Mouse (Mus musculus): ENCODE data around the gene Srsf1. TPM values are rescaled to one million over a fixed set of nuclear protein-coding genes. Genes with fewer than 3 reads are reported as not detected.

Srsf1 gene
- total RNA-seq, 2 experiments from 2014 or later = 95.4 to 116 TPM

GRCm38 (mm10) chr11:88067586-88068410 is 20.6 kb downstream of the Srsf1 start, which contains the start of gene Vezf1:
Vezf1 (plus strand) TSS chr11:88068279.
- DNase-seq (ENCODE audit: low spot score) = peak; percentile 57
- intact Hi-C loops (cut with DNase I) = loop anchor here (2.0 to 5.0 kb wide), 4 partner anchors 31 to 121 kb away; partner anchors contain the start of gene Cuedc1

- DNase-seq (ENCODE audit: low spot score) = peak; percentile 75
- intact Hi-C loops (cut with DNase I) = loop anchor here (2.0 to 5.0 kb wide), 3 partner anchors 30 to 94 kb away; partner anchors contain the start of gene Cuedc1
Observed at GRCm38 (mm10) chr11:88068411-88069245, 21.5 kb downstream of the Srsf1 start.

GRCm38 (mm10) chr11:88069246-88069570 is 22.0 kb downstream of the Srsf1 start:
- intact Hi-C loops (cut with DNase I) = loop anchor here (2.0 to 5.0 kb wide), 3 partner anchors 30 to 94 kb away; partner anchors contain the start of gene Cuedc1
- no peak for DNase-seq (ENCODE audit: low spot score)

- no peak for DNase-seq (ENCODE audit: low spot score)
- intact Hi-C loops (cut with DNase I) = loop anchor here (2.0 kb wide), 1 partner anchor 14 kb away; no protein-coding TSS in a partner anchor
Observed at GRCm38 (mm10) chr11:88070392-88070791, 23.2 kb downstream of the Srsf1 start.

- DNase-seq (ENCODE audit: low spot score) = no peak
- intact Hi-C loops (cut with DNase I) = loop anchor here (2.0 kb wide), 1 partner anchor 14 kb away; no protein-coding TSS in a partner anchor
Observed at GRCm38 (mm10) chr11:88071113-88071512, 23.9 kb downstream of the Srsf1 start.

GRCm38 (mm10) chr11:88073343-88073875 is 26.2 kb downstream of the Srsf1 start:
- no peak for DNase-seq (ENCODE audit: low spot score)
- intact Hi-C loops (cut with DNase I) = no loop called here

GRCm38 (mm10) chr11:88075701-88076100 is 28.5 kb downstream of the Srsf1 start:
- DNase-seq (ENCODE audit: low spot score) = no peak
- intact Hi-C loops (cut with DNase I) = no loop called here

GRCm38 (mm10) chr11:88076394-88076793 is 29.2 kb downstream of the Srsf1 start:
- intact Hi-C loops (cut with DNase I) = no loop called here
- DNase-seq (ENCODE audit: low spot score) = no peak

GRCm38 (mm10) chr11:88083699-88084098 is 36.5 kb downstream of the Srsf1 start:
- intact Hi-C loops (cut with DNase I) = loop anchor here (2.0 kb wide), 1 partner anchor 13 kb away; no protein-coding TSS in a partner anchor
- no peak for DNase-seq (ENCODE audit: low spot score)

GRCm38 (mm10) chr11:88086737-88087627 is 39.8 kb downstream of the Srsf1 start:
- peak; percentile 84 for DNase-seq (ENCODE audit: low spot score)
- intact Hi-C loops (cut with DNase I) = no loop called here

- DNase-seq (ENCODE audit: low spot score) = no peak
- intact Hi-C loops (cut with DNase I) = no loop called here
Observed at GRCm38 (mm10) chr11:88089150-88089549, 42.0 kb downstream of the Srsf1 start.

- no peak for DNase-seq (ENCODE audit: low spot score)
Observed at GRCm38 (mm10) chr11:88090293-88090692, 43.1 kb downstream of the Srsf1 start.

GRCm38 (mm10) chr11:88091949-88092348 is 44.8 kb downstream of the Srsf1 start:
- intact Hi-C loops (cut with DNase I) = no loop called here
- DNase-seq (ENCODE audit: low spot score) = no peak

More at GRCm38 (mm10) chr11:88090293-88090692, 43.1 kb downstream of the Srsf1 start:
- intact Hi-C loops (cut with DNase I) = no loop called here

GRCm38 (mm10) chr11:88097173-88097572 is 50.0 kb downstream of the Srsf1 start:
- intact Hi-C loops (cut with DNase I) = no loop called here
- DNase-seq (ENCODE audit: low spot score) = peak; percentile 59

- DNase-seq (ENCODE audit: low spot score) = no peak
- intact Hi-C loops (cut with DNase I) = loop anchor here (2.0 kb wide), 2 partner anchors 21 to 29 kb away; partner anchors contain the start of gene Vezf1
Observed at GRCm38 (mm10) chr11:88098021-88098729, 51.0 kb downstream of the Srsf1 start, which contains the start of gene Cuedc1. Cuedc1 (plus strand) TSS chr11:88098058.

- DNase-seq (ENCODE audit: low spot score) = peak; percentile 66
- intact Hi-C loops (cut with DNase I) = loop anchor here (2.0 kb wide), 2 partner anchors 20 to 30 kb away; partner anchors contain the start of gene Vezf1
Observed at GRCm38 (mm10) chr11:88098787-88099598, 51.8 kb downstream of the Srsf1 start.

- peak; percentile 86 for DNase-seq (ENCODE audit: low spot score)
- intact Hi-C loops (cut with DNase I) = loop anchor here (2.0 to 5.0 kb wide), 3 partner anchors 19 to 43 kb away; partner anchors contain the start of gene Vezf1
Observed at GRCm38 (mm10) chr11:88099599-88100023, 52.4 kb downstream of the Srsf1 start.
